Mouse (Mus musculus): ENCODE results near the gene Arrdc1.

GRCm38 (mm10) chr2:24910481-24910880 lies 24.6 kb downstream of the Arrdc1 start:
- TF ChIP-seq POLR2A (IDR thresholded peaks at IDR 0.05; ENCODE audit: low read depth, low read length) (no peak), CTCF (IDR thresholded peaks at IDR 0.05; ENCODE audit: borderline replicate concordance, insufficient read depth, low read length) (no peak)

Measured in embryonic fibroblast, embryonic 13.5 days (primary cell).